Mouse (Mus musculus) 3134 (cell line): ENCODE measurements around the gene Sh3bp4.

Experiments used
- DNase-seq: peaks from one replicate; pipeline ENCODE4 v3.0.0-alpha.2; 2011; ENCODE audit warnings: low spot score; ENCODE audit not compliant: insufficient read length; ENCODE audit errors: extremely low read depth

Sh3bp4 gene

GRCm38 (mm10) chr1:89183261-89183831 lies 113.1 kb downstream of the Sh3bp4 start:
- no peak for DNase-seq

GRCm38 (mm10) chr1:89184111-89184785 lies 114.0 kb downstream of the Sh3bp4 start:
- DNase-seq, result no peak

- no peak for DNase-seq
Measured at GRCm38 (mm10) chr1:89184839-89185238, 114.6 kb downstream of the Sh3bp4 start.

DNA sequence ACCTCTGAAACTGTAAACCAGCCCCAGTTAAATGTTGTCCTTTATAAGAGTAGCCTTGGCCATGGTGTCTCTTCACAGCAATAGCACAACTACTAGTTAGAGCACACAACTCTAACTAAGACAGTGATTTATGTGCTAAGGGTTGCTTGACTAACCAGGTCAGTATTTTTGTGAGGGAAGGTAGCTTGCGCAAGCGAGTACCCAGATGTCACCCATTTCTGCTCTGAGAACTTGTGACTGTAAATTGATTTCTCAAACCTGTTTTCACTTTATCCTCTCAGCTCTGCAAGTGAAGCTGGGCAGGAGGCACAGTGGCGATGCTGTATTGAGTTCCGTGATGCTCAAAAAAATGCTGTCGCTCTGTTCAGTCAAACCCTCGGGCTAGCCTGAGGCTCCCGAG lies 117.2 kb downstream of the Sh3bp4 start:
- no peak for DNase-seq

DNA sequence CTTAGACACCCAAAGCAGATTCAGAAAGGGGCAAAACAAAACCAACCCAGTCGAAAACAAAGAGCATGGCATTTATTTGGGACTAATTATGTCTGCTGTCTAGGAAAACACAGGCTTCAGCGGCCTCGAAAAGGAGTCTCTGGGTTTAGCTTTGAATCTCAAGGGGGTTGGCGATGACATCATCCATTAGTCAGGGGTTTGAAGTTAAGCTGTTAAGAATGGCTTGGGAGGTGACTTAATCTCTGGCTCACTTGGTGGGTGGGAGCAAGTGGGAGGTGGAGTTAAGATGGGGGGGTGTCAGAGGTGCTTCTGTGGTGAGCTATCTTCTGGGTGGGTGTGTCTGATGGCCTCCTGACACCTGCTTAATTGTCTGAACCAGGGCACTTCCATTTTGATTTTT lies 117.9 kb downstream of the Sh3bp4 start:
- peak; percentile 22 for DNase-seq

GRCm38 (mm10) chr1:89189204-89189603 lies 119.0 kb downstream of the Sh3bp4 start:
- DNase-seq, result no peak

DNA sequence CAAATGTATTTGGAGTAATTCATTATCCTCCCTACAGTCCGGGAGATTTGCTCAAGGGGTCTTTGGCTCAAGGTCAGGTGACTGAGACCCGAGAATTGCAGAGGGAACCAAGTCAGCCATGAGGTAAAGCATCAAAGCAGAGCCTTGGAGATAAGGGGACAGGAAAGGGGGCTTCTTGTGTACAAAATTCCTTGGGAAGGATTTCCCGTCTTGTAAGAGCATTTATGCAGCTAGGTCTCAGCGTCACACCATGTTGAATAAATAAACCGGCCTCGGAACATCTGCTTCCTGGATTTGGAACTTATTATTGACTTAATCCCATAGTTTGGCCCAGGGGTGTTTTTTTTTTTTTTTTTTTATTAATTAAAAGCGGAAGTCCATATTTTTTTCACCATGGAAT lies 120.4 kb downstream of the Sh3bp4 start:
- no peak for DNase-seq

- DNase-seq, result peak; percentile 47
Measured at GRCm38 (mm10) chr1:89191127-89191740, 121.0 kb downstream of the Sh3bp4 start.

- DNase-seq, result no peak
Measured at GRCm38 (mm10) chr1:89192536-89193220, 122.5 kb downstream of the Sh3bp4 start.

DNA sequence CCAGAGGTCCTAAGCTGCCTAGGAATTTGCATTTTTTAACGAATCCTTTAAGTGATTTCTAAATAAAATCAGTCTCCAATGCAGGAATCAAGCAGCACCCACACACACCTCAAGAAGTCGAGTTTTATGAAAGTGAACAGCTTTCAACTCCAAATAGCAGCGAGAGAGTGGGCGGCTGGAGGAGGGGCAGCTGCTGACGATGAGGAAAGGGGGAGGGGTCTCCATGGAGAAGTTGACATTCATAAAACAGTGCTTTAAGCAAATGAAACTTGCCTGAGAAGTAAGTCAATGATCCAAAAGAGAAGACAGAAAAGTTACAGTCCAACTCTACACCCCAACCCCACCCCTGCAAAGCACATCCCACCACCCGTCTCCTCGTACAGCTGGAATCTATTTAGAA lies 123.4 kb downstream of the Sh3bp4 start:
- DNase-seq, result no peak

GRCm38 (mm10) chr1:89195827-89196712 lies 125.9 kb downstream of the Sh3bp4 start:
- no peak for DNase-seq
